Mouse (Mus musculus) liver, embryonic 14.5 days (tissue): ENCODE data around the gene Odf3l2.

Source experiments
- CTCF ChIP-seq: IDR thresholded peaks from 2 replicates; pipeline ENCODE4 v1.5.1; 2016; ENCODE audit warnings: antibody characterized with exemption, low read depth, control low read depth
- EP300 ChIP-seq: IDR thresholded peaks from 2 replicates; pipeline ENCODE4 v1.6.1; 2016; ENCODE audit warnings: antibody characterized with exemption, low read depth

GRCm38 (mm10) chr10:79689178-79689577 is 43.6 kb upstream of the Odf3l2 start:
- no peak for TF ChIP-seq CTCF
- no peak for TF ChIP-seq EP300
